Mouse (Mus musculus) heart, embryonic 16.5 days (tissue): ENCODE measurements around the gene Acvr1. TPM values are rescaled to one million over a fixed set of nuclear protein-coding genes. Genes with fewer than 3 reads are reported as not detected.

Experiments used
- ATAC-seq: fragments of 200-750 bp; cut with Nextera tagmentation; replicated peaks from 2 replicates; pipeline ENCODE4 v1.8.0; 2017; ENCODE audit warnings: moderate number of reproducible peaks; ENCODE audit not compliant: insufficient read depth, low FRiP score; ENCODE audit errors: extremely low read depth
- H3K27ac ChIP-seq: fragments of 300-500 bp; sonication (generic); 2 replicates; pipeline ENCODE4 v1.5.1; 2014; ENCODE audit warnings: mild to moderate bottlenecking, low read length, control low read depth, moderate library complexity
- H3K27me3 ChIP-seq: fragments of 300-500 bp; sonication (generic); 2 replicates; pipeline ENCODE4 v1.6.1; 2014; ENCODE audit warnings: low read length, mixed read lengths; ENCODE audit not compliant: control insufficient read depth, insufficient read depth
- H3K36me3 ChIP-seq: fragments of 300-500 bp; sonication (generic); 2 replicates; pipeline ENCODE4 v1.6.1; 2014; ENCODE audit not compliant: control insufficient read depth, insufficient read depth
- H3K4me1 ChIP-seq: fragments of 300-500 bp; sonication (generic); 2 replicates; pipeline ENCODE4 v1.6.1; 2014; ENCODE audit warnings: low read length, mixed read lengths; ENCODE audit not compliant: control insufficient read depth, insufficient read depth
- H3K4me2 ChIP-seq: fragments of 300-500 bp; sonication (generic); 2 replicates; pipeline ENCODE4 v1.6.1; 2014; ENCODE audit warnings: low read depth, mild to moderate bottlenecking, control low read depth, low read length
- H3K4me3 ChIP-seq: fragments of 300-500 bp; sonication (generic); 2 replicates; pipeline ENCODE4 v1.5.1; 2014; ENCODE audit warnings: mild to moderate bottlenecking, control low read depth, low read length
- H3K9ac ChIP-seq: fragments of 300-500 bp; sonication (generic); 2 replicates; pipeline ENCODE4 v1.6.1; 2014; ENCODE audit warnings: low read length, control low read depth
- H3K9me3 ChIP-seq: fragments of 300-500 bp; sonication (generic); replicated peaks from 2 replicates; pipeline ENCODE4 v1.6.1; 2016; ENCODE audit warnings: low read length; ENCODE audit not compliant: control insufficient read depth
- WGBS: fragments of 180-500 bp; shearing (Covaris S2); extraction: QIAGEN DNeasy Blood & Tissue Kit; methylation state at CpG from one replicate; pipeline ENCODE4 v1.1.7; 2014; 5-methylcytosine and 5-hydroxymethylcytosine counted together
- polyA plus RNA-seq: library from polyadenylated mRNA; unstranded; fragments of >200 nt; fragmentation: Nextera tagmentation; extraction: Ambion mirVana; gene quantifications from 2 replicates; pipeline ENCODE4 v1.2.1, GENCODE M21; 2015

The Acvr1 gene
- polyA plus RNA-seq, 1 experiment from 2014 or later: 8.0 TPM

DNA sequence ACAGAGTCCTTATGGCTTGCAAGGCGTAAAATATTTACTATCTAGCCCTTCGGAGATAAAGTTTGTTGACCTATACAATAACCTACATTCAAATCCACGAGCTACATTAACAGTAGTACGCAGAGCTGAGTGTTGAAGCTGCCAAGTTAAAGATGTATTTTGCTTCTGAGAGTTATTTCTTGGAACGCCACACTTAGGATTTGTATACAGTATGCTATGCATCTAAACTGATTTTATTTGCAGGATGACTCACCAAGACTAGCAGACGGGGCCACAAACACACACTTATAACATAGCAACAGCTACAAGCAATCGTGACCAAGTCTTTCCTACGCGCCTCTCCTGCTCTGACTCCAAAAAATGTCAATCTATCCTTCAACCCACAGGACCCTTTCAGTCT is 46.2 kb downstream of the Acvr1 start:
- no peaks in the 10 kb centered on the region for H3K9me3 ChIP-seq
- H3K36me3 ChIP-seq: no peaks in the 10 kb centered on the region
- peaks cover 75% of the 10 kb centered on the region for H3K4me1 ChIP-seq
- no peak overlapping the region for H3K9ac ChIP-seq
- ATAC-seq: peak; percentile 28; the same call in 1 of the 2 replicates
- H3K27me3 ChIP-seq: no peaks in the 10 kb centered on the region
- 50% methylated on average over 9 of the region's 9 CpGs for WGBS
- H3K27ac ChIP-seq: peak overlapping the region; percentile 25; the same call in 1 of the 2 replicates
- H3K4me2 ChIP-seq: no peak overlapping the region
- H3K4me3 ChIP-seq: no peak overlapping the region

DNA sequence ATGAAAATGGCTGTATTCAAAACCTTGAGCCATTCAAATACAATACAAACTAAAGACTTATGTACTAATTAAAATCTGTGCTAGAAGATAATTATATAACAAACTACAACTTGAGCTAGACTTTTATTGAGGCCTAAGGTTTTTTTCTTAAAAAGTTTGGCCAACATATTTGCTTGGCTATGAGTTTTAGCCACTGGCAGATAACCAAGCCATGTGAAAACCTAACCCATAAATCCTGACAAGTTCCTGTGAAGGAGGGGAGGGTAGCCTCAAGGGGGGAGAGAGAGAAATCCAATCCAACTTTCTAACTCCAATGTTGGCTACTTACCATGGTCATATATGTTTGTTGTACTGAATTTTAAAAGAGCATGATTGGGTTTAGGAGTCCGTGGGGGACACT is 48.4 kb downstream of the Acvr1 start:
- no peak overlapping the region for H3K4me2 ChIP-seq
- H3K4me1 ChIP-seq: peaks cover 71% of the 10 kb centered on the region
- no peaks in the 10 kb centered on the region for H3K27me3 ChIP-seq
- ATAC-seq: no peak
- WGBS: 78% methylated on average over 1 of the region's 1 CpGs
- H3K9ac ChIP-seq: no peak overlapping the region
- no peak overlapping the region for H3K4me3 ChIP-seq
- H3K36me3 ChIP-seq: peaks cover 3% of the 10 kb centered on the region; the same call in 1 of the 2 replicates
- peak overlapping the region; percentile 67 for H3K27ac ChIP-seq
- H3K9me3 ChIP-seq: no peaks in the 10 kb centered on the region

DNA sequence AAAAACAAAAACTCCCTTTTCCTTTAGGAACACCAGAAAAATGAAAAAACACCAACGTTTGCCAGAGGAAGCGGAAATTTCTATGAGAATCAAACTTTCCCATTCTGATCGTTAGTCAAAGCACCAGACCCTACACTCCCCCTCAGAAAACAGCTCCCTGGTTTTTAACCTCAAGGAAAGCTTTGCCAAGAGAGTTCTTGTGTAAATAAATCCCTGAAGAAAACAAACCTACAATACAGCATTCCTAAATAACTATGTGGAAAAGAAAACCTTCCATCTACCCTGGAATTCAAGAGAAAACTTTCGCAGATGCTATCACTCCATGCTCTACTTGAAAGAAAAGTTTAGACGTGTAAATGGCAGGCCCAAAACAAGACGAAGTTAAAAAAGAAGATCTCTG is 50.0 kb downstream of the Acvr1 start:
- Histone ChIP-seq H3K36me3 (peaks cover 3% of the 10 kb centered on the region; the same call in 1 of the 2 replicates), H3K4me2 (peak overlapping the region; percentile 18; the same call in 1 of the 2 replicates), H3K4me3 (no peak overlapping the region), H3K27me3 (no peaks in the 10 kb centered on the region), H3K27ac (peak overlapping the region; percentile 81), H3K9ac (no peak overlapping the region), H3K4me1 (peaks cover 63% of the 10 kb centered on the region), H3K9me3 (no peaks in the 10 kb centered on the region)
- no peak for ATAC-seq
- WGBS: 42% methylated on average over 6 of the region's 6 CpGs

DNA sequence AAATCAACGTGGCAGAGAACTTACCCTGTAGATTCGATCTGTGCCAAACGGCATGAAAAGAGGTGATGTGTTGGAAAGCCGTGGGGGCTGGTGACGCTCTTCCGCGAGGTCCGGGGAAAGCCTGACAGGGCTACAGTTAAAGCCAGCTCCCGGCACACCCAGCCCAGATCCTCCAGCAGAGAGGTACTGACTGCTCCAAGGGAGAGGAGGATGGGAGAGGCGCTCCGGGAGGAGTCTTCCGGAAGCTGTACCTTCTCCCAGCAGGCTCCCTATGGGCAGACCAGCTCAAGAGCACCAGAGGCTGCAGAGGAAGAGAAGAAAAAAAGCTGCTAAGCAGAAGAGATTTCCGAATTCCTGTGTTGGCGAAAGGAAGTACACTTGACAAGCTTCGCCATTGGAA is 51.0 kb downstream of the Acvr1 start:
- peaks cover 58% of the 10 kb centered on the region for H3K4me1 ChIP-seq

DNA sequence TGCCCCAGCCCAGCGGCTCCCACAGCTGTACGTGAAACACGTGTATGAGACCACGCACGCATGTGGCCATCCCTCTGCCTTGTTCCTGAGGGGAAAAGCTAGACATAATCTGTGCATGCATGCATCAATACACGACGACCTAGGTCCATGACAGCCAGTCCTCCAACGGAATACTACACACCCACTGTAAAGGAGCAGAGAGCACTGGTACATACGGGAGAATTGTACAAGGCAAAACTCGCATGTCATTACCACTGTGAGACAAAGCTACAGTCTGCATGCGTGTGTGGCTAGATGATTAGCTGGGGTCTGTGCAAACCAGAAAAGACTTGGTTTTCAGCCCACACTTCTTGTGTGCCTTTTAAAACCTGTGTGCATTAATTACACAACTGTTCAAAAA is 52.5 kb downstream of the Acvr1 start:
- Histone ChIP-seq H3K27me3 (no peaks in the 10 kb centered on the region), H3K4me2 (no peak overlapping the region), H3K27ac (no peak overlapping the region), H3K4me1 (peaks cover 63% of the 10 kb centered on the region), H3K4me3 (no peak overlapping the region), H3K9me3 (no peaks in the 10 kb centered on the region; the same call in 1 of the 2 replicates), H3K36me3 (peaks cover 3% of the 10 kb centered on the region; the same call in 1 of the 2 replicates), H3K9ac (no peak overlapping the region)
- 92% methylated on average over 11 of the region's 11 CpGs for WGBS
- ATAC-seq: no peak

More for the DNA sequence above, 51.0 kb downstream of the Acvr1 start:
- peak; percentile 57 for ATAC-seq
- H3K27me3 ChIP-seq: no peaks in the 10 kb centered on the region
- no peaks in the 10 kb centered on the region; the same call in 1 of the 2 replicates for H3K9me3 ChIP-seq
- peak overlapping the region; percentile 58 for H3K9ac ChIP-seq
- WGBS: 17% methylated on average over 15 of the region's 15 CpGs
- H3K4me2 ChIP-seq: peak overlapping the region; percentile 57
- H3K36me3 ChIP-seq: peaks cover 3% of the 10 kb centered on the region; the same call in 1 of the 2 replicates
- H3K4me3 ChIP-seq: peak overlapping the region; percentile 28
- peak overlapping the region; percentile 81 for H3K27ac ChIP-seq

DNA sequence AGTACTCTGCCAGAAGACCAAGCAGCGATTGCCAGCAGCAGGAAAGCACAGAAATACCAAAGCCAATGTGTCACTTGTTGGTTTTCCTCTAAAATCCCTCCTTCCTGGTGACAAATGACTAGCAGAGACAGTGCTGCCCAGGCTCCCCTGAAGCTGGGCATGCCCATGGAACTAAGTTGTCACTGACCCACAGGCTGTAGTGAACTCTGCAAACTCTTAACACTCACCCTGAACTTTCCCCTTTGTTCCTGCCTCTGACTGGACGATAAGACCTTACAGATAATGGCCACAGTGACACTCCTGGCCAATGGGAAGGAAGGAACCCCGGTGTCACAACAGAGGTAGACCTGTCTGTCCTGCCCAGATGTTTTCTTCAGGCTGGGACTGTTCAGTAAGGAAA is 53.7 kb downstream of the Acvr1 start:
- Histone ChIP-seq H3K27me3 (no peaks in the 10 kb centered on the region), H3K9ac (no peak overlapping the region; the same call in 1 of the 2 replicates), H3K4me3 (no peak overlapping the region), H3K36me3 (peaks cover 3% of the 10 kb centered on the region; the same call in 1 of the 2 replicates), H3K9me3 (no peaks in the 10 kb centered on the region; the same call in 1 of the 2 replicates), H3K27ac (0 out of 2 replicates have a peak overlapping the region, but pooled peaks have one; percentile 14), H3K4me2 (0 out of 2 replicates have a peak overlapping the region, but pooled peaks have one; percentile 18), H3K4me1 (peaks cover 65% of the 10 kb centered on the region)
- 38% methylated on average over 3 of the region's 3 CpGs for WGBS
- ATAC-seq: no peak

DNA sequence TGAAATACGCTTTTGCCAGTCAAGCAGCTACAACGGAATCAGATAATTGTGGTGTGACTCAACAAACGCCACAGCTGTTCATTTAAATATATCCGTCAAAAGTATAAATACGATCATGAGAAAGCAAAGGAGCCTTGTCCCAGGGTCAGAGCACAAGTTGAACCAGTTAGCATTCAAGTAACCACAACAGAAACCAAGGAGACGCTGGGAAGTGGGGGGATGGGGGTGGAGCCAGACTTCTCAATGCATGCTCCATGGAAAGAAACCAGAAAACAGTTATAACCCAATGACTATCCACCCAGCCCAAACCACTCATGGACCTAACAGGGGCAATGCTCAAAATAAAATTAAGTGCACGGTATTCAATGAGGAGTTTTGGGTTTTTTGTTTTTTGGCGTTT is 56.8 kb downstream of the Acvr1 start:
- H3K9me3 ChIP-seq: no peaks in the 10 kb centered on the region; the same call in 1 of the 2 replicates
- peaks cover 58% of the 10 kb centered on the region for H3K4me1 ChIP-seq
- ATAC-seq: no peak
- 54% methylated on average over 8 of the region's 8 CpGs for WGBS
- H3K27me3 ChIP-seq: no peaks in the 10 kb centered on the region
- peak overlapping the region; percentile 63; the same call in 1 of the 2 replicates for H3K27ac ChIP-seq
- H3K4me2 ChIP-seq: peak overlapping the region; percentile 59
- peaks cover 3% of the 10 kb centered on the region; the same call in 1 of the 2 replicates for H3K36me3 ChIP-seq
- no peak overlapping the region for H3K4me3 ChIP-seq
- H3K9ac ChIP-seq: no peak overlapping the region

DNA sequence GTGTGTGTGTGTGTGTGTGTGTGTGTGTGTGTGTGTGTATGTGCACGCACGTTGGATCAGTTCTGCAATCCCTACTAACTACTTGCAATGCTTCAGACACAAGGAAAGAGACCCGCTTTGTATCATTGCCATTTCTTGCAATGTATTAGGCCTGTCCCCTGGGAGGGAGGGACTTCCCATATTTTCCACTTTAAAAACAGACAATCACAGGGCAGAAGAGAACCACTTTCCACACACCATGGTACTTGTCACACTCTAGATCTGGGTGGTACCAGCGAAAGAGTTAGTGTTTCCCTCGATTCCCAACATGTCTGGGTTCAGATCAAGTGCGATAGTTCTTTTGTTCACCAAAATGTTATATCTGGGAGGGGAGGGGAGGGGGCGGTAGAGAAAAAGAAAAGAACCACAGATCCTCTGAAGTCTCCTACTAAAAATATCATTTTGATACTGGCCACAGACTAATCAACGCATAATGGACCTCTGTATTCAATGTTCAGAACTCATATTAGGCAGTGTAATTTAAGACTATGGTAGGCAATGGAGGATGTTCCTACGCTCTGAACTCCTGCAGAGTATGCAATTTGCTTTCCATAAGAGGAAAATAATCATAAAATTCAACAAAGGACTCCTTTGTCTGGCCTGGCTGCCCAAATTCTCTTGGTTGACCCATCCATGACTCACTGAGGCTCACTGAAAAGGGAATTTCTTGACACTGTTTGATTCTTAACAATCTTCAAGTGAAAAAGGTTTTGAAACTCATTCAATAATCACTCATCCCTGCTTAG is 61.5 kb downstream of the Acvr1 start:
- Histone ChIP-seq H3K27me3 (no peaks in the 10 kb centered on the region), H3K9ac (no peak overlapping the region), H3K36me3 (no peaks in the 10 kb centered on the region), H3K27ac (peak overlapping the region; percentile 12; the same call in 1 of the 2 replicates), H3K4me2 (no peak overlapping the region), H3K4me1 (peaks cover 47% of the 10 kb centered on the region), H3K4me3 (no peak overlapping the region), H3K9me3 (no peaks in the 10 kb centered on the region)
- WGBS: 73% methylated on average over 9 of the region's 9 CpGs
- no peak for ATAC-seq
